Mouse (Mus musculus) hindbrain, embryonic 16.5 days (tissue): ENCODE results near the gene Zfand2b. TPM values are rescaled to one million over a fixed set of nuclear protein-coding genes. Genes with fewer than 3 reads are reported as not detected.
A peak's percentile ranks its signal among the peaks of the same experiment; 100 is the strongest.

Source experiments
- ATAC-seq: fragments of 200-750 bp; cut with Nextera tagmentation; 2 replicates; pipeline ENCODE4 v1.8.0; 2017; ENCODE audit warnings: moderate TSS enrichment, moderate library complexity
- H3K27ac ChIP-seq: fragments of 300-500 bp; sonication (generic); 2 replicates; pipeline ENCODE4 v1.5.1; 2014; ENCODE audit warnings: low read depth, mild to moderate bottlenecking, control low read depth, low read length, moderate library complexity
- H3K27me3 ChIP-seq: fragments of 300-500 bp; sonication (generic); replicated peaks from 2 replicates; pipeline ENCODE4 v1.6.1; 2014; ENCODE audit warnings: low read length; ENCODE audit not compliant: control insufficient read depth, insufficient read depth
- H3K36me3 ChIP-seq: fragments of 300-500 bp; sonication (generic); 2 replicates; pipeline ENCODE4 v1.6.1; 2014; ENCODE audit warnings: mild to moderate bottlenecking, low read length, moderate library complexity, mixed read lengths; ENCODE audit not compliant: control insufficient read depth, insufficient read depth
- H3K4me1 ChIP-seq: fragments of 300-500 bp; sonication (generic); 2 replicates; pipeline ENCODE4 v1.6.1; 2014; ENCODE audit warnings: low read depth, low read length; ENCODE audit not compliant: control insufficient read depth, insufficient read depth
- H3K4me2 ChIP-seq: fragments of 300-500 bp; sonication (generic); 2 replicates; pipeline ENCODE4 v1.6.1; 2014; ENCODE audit warnings: mild to moderate bottlenecking, low read length, control low read depth, moderate library complexity
- H3K4me3 ChIP-seq: fragments of 300-500 bp; sonication (generic); 2 replicates; pipeline ENCODE4 v1.5.1; 2014; ENCODE audit warnings: mild to moderate bottlenecking, low read length, control low read depth, moderate library complexity
- H3K9ac ChIP-seq: fragments of 300-500 bp; sonication (generic); 2 replicates; pipeline ENCODE4 v1.6.1; 2014; ENCODE audit warnings: low read depth, mild to moderate bottlenecking, control low read depth, low read length, moderate library complexity
- H3K9me3 ChIP-seq: fragments of 300-500 bp; sonication (generic); 2 replicates; pipeline ENCODE4 v1.6.1; 2014; ENCODE audit warnings: mild to moderate bottlenecking, low read length, moderate library complexity; ENCODE audit not compliant: control insufficient read depth
- WGBS: fragments of 180-500 bp; shearing (Covaris S2); extraction: QIAGEN DNeasy Blood & Tissue Kit; methylation state at CpG from one replicate; pipeline ENCODE4 v1.1.7; 2014; 5-methylcytosine and 5-hydroxymethylcytosine counted together
- microRNA-seq: library from miRNA; unstranded; fragments of <30 nt; microRNA quantifications from one replicate; pipeline ENCODE4, GENCODE M21; 2017
- polyA plus RNA-seq: library from polyadenylated mRNA; unstranded; fragments of >200 nt; fragmentation: Nextera tagmentation; extraction: Ambion mirVana; gene quantifications from 2 replicates; pipeline ENCODE4 v1.2.1, GENCODE M21; 2015

Zfand2b gene
- polyA plus RNA-seq, 1 experiment from 2014 or later, result 43.4 TPM

DNA sequence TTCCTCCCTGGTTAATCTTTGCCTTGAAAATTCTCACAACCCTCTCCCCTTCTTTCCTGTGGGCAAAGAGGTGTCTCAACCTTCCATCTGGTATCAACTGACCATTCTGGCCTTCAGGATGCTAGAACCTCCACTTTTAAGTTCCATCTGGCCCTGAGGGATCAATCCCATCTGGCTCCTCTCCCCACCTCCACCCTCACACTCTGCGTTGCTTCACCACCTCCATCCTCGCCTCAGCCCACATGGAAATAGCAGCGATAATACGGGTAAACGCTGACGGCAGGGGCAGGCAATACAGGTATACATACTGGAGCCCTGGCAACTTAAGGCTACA is 49.4 kb downstream of the Zfand2b start:
- no peak for ATAC-seq
- Histone ChIP-seq H3K9ac (no peak overlapping the region; the same call in 1 of the 2 replicates), H3K27ac (no peak overlapping the region), H3K4me3 (peak overlapping the region; percentile 56), H3K27me3 (peaks cover 16% of the 10 kb centered on the region), H3K4me1 (peaks cover 10% of the 10 kb centered on the region), H3K36me3 (peaks cover 19% of the 10 kb centered on the region), H3K9me3 (no peaks in the 10 kb centered on the region), H3K4me2 (peak overlapping the region; percentile 89)
- 6% methylated on average over 6 of the region's 6 CpGs for WGBS

GRCm38 (mm10) chr1:75218227-75219001 is 50.0 kb downstream of the Zfand2b start:
- H3K4me3 ChIP-seq, result peak overlapping the region; percentile 56
- ATAC-seq, result peak; percentile 48
- peaks cover 16% of the 10 kb centered on the region for H3K27me3 ChIP-seq
- peaks cover 13% of the 10 kb centered on the region for H3K36me3 ChIP-seq
- H3K9ac ChIP-seq, result peak overlapping the region; percentile 66
- peaks cover 9% of the 10 kb centered on the region for H3K4me1 ChIP-seq
- 4% methylated on average over 36 of the region's 38 CpGs for WGBS
- H3K9me3 ChIP-seq, result no peaks in the 10 kb centered on the region
- H3K4me2 ChIP-seq, result peak overlapping the region; percentile 89
- H3K27ac ChIP-seq, result no peak overlapping the region

DNA sequence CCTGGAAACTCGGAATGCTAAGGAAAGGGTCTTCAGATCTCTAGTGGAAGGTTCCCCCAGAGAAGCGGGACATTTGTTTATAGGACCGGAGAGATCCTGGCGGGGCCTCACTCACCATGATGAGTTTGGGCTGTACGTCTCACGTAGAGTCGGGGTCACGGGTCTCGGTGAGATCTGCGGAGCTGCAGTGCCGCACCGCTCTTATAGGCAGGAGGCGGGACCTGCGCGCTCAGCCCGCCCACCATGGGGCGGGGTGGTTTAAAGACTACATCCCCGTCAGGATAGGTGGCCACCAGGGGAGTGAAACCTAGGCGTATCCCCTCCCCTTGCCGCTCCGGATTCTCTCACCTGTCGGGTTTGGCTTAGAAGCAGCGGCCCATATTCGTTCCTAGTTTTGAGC is 50.6 kb downstream of the Zfand2b start:
- Histone ChIP-seq H3K36me3 (peaks cover 8% of the 10 kb centered on the region), H3K4me1 (peaks cover 9% of the 10 kb centered on the region), H3K4me3 (peak overlapping the region; percentile 56), H3K27me3 (peaks cover 16% of the 10 kb centered on the region), H3K9me3 (no peaks in the 10 kb centered on the region), H3K9ac (peak overlapping the region; percentile 66), H3K4me2 (peak overlapping the region; percentile 89), H3K27ac (no peak overlapping the region; the same call in 1 of the 2 replicates)
- ATAC-seq, result peak; percentile 90
- under 1% methylated on average over 22 of the region's 24 CpGs for WGBS

- Histone ChIP-seq H3K4me1 (peaks cover 9% of the 10 kb centered on the region), H3K36me3 (peaks cover 4% of the 10 kb centered on the region), H3K4me3 (peak within 1 kb of the TSS; percentile 56), H3K27me3 (peaks cover 16% of the 10 kb centered on the region), H3K27ac (no peak within 1 kb of the TSS; the same call in 1 of the 2 replicates), H3K4me2 (peak within 1 kb of the TSS; percentile 89), H3K9ac (peak within 1 kb of the TSS; percentile 66), H3K9me3 (no peaks in the 10 kb centered on the region)
- ATAC-seq, result peak; percentile 53
- WGBS, result under 1% methylated on average over 34 of the region's 34 CpGs
Measured at GRCm38 (mm10) chr1:75219531-75219930, 51.1 kb downstream of the Zfand2b start, which contains the start of gene Tuba4a. Tuba4a (minus strand) TSS chr1:75219865.

Small RNA genes within 50 kb of the gene (microRNA-seq; reads per million reads assigned to microRNA genes)
- not detected for gene Gm27943

Other genes starting within 250 kb of the Zfand2b start
- gene Cfap65, start 233.0 kb upstream of the Zfand2b start, polyA plus RNA-seq, result 1.1 and 1.6 TPM in 2 replicates
- gene Ihh, start 217.0 kb upstream of the Zfand2b start, polyA plus RNA-seq, result 0.25 and 0.30 TPM in 2 replicates
- gene Nhej1, start 43.4 kb upstream of the Zfand2b start, polyA plus RNA-seq, result 6.6 and 7.2 TPM in 2 replicates
- gene Slc23a3, start 34.8 kb upstream of the Zfand2b start, polyA plus RNA-seq, result not detected in 2 replicates
- gene Cnppd1, start 25.9 kb upstream of the Zfand2b start, polyA plus RNA-seq, result 42.3 and 51.7 TPM in 2 replicates
- gene Retreg2, start 25.9 kb upstream of the Zfand2b start, polyA plus RNA-seq, result 139 and 144 TPM in 2 replicates
- gene Abcb6, start 11.7 kb downstream of the Zfand2b start, polyA plus RNA-seq, result 53.9 and 57.6 TPM in 2 replicates
- gene Ankzf1, start 23.5 kb downstream of the Zfand2b start, polyA plus RNA-seq, result 26.9 and 27.8 TPM in 2 replicates
- gene Atg9a, start 23.6 kb downstream of the Zfand2b start, polyA plus RNA-seq, result 62.1 and 70.5 TPM in 2 replicates
- gene Glb1l, start 42.2 kb downstream of the Zfand2b start, polyA plus RNA-seq, result 20.1 and 21.1 TPM in 2 replicates
- gene Stk16, start 42.2 kb downstream of the Zfand2b start, polyA plus RNA-seq, result 144 and 145 TPM in 2 replicates
- 45.5 and 74.1 TPM in 2 replicates for gene Tuba4a, start 51.2 kb downstream of the Zfand2b start, polyA plus RNA-seq
- 0.26 TPM in 1 of 2 replicates, not detected in the other for gene A630095N17Rik, start 63.5 kb downstream of the Zfand2b start, polyA plus RNA-seq
- gene Dnajb2, start 67.8 kb downstream of the Zfand2b start, polyA plus RNA-seq, result 86.3 and 98.0 TPM in 2 replicates
- gene Ptprn, start 95.9 kb downstream of the Zfand2b start, polyA plus RNA-seq, result 36.9 and 40.6 TPM in 2 replicates
- 251 and 327 TPM in 2 replicates for gene Resp18, start 109.8 kb downstream of the Zfand2b start, polyA plus RNA-seq
- gene Dnpep, start 149.3 kb downstream of the Zfand2b start, polyA plus RNA-seq, result 149 and 150 TPM in 2 replicates
- gene Des, start 191.7 kb downstream of the Zfand2b start, polyA plus RNA-seq, result 1.7 and 10.9 TPM in 2 replicates
- gene Speg, start 206.7 kb downstream of the Zfand2b start, polyA plus RNA-seq, result 20.3 and 20.4 TPM in 2 replicates